Mouse (Mus musculus): ENCODE measurements around the gene Zbtb41. TPM values are rescaled to one million over a fixed set of nuclear protein-coding genes. Genes with fewer than 3 reads are reported as not detected.

Zbtb41 gene
- polyA plus RNA-seq, 1 experiment from 2014 or later, result 2.9 TPM

- WGBS (ENCODE audit: insufficient replicate concordance), result 90% methylated on average over 8 of the region's 8 CpGs
- peaks cover 90% of the 10 kb centered on the region for H3K36me3 ChIP-seq
- ATAC-seq (ENCODE audit: low read depth) (no peak), DNase-seq (no peak)
- H3K4me1 ChIP-seq (replicated peaks), result no peaks in the 10 kb centered on the region
- no peaks in the 10 kb centered on the region for H3K9me3 ChIP-seq (replicated peaks)
- no peak overlapping the region for H3K27ac ChIP-seq
- no peak overlapping the region for H3K9ac ChIP-seq
- no peaks in the 10 kb centered on the region for H3K27me3 ChIP-seq
- no peak overlapping the region for H3K4me2 ChIP-seq
- H3K4me3 ChIP-seq (replicated peaks), result no peak overlapping the region
Measured at GRCm38 (mm10) chr1:139480246-139480645, 58.2 kb downstream of the Zbtb41 start.

GRCm38 (mm10) chr1:139481146-139481545 lies 59.1 kb downstream of the Zbtb41 start:
- 86% methylated on average over 4 of the region's 4 CpGs for WGBS (ENCODE audit: insufficient replicate concordance)
- Histone ChIP-seq H3K36me3 (peaks cover 85% of the 10 kb centered on the region), H3K27ac (no peak overlapping the region), H3K4me1 (replicated peaks) (no peaks in the 10 kb centered on the region), H3K4me2 (no peak overlapping the region), H3K4me3 (replicated peaks) (no peak overlapping the region), H3K27me3 (no peaks in the 10 kb centered on the region), H3K9me3 (replicated peaks) (no peaks in the 10 kb centered on the region), H3K9ac (no peak overlapping the region)
- DNase-seq (no peak), ATAC-seq (ENCODE audit: low read depth) (no peak)

- Histone ChIP-seq H3K36me3 (peaks cover 51% of the 10 kb centered on the region), H3K4me3 (replicated peaks) (no peak overlapping the region), H3K9ac (no peak overlapping the region), H3K4me1 (replicated peaks) (no peaks in the 10 kb centered on the region), H3K4me2 (no peak overlapping the region), H3K27ac (no peak overlapping the region), H3K9me3 (replicated peaks) (no peaks in the 10 kb centered on the region), H3K27me3 (no peaks in the 10 kb centered on the region)
- 85% methylated on average over 3 of the region's 3 CpGs for WGBS (ENCODE audit: insufficient replicate concordance)
- no peak for ATAC-seq (ENCODE audit: low read depth)
- DNase-seq, result no peak
Measured at GRCm38 (mm10) chr1:139494630-139495029, 72.5 kb downstream of the Zbtb41 start.

GRCm38 (mm10) chr1:139495408-139495807 lies 73.3 kb downstream of the Zbtb41 start:
- ATAC-seq (ENCODE audit: low read depth) (no peak), DNase-seq (no peak)
- Histone ChIP-seq H3K4me2 (no peak overlapping the region), H3K4me1 (replicated peaks) (no peaks in the 10 kb centered on the region), H3K36me3 (peaks cover 44% of the 10 kb centered on the region), H3K27me3 (no peaks in the 10 kb centered on the region), H3K4me3 (replicated peaks) (no peak overlapping the region), H3K9me3 (replicated peaks) (no peaks in the 10 kb centered on the region), H3K27ac (no peak overlapping the region), H3K9ac (no peak overlapping the region)
- 90% methylated on average over 2 of the region's 2 CpGs for WGBS (ENCODE audit: insufficient replicate concordance)

- no peak overlapping the region for H3K9ac ChIP-seq
- no peaks in the 10 kb centered on the region for H3K9me3 ChIP-seq (replicated peaks)
- H3K4me3 ChIP-seq (replicated peaks), result no peak overlapping the region
- H3K4me2 ChIP-seq, result no peak overlapping the region
- H3K27me3 ChIP-seq, result no peaks in the 10 kb centered on the region
- H3K4me1 ChIP-seq (replicated peaks), result no peaks in the 10 kb centered on the region
- WGBS (ENCODE audit: insufficient replicate concordance), result 76% methylated on average over 3 of the region's 3 CpGs
- H3K27ac ChIP-seq, result no peak overlapping the region
- no peak for DNase-seq
- no peak for ATAC-seq (ENCODE audit: low read depth)
- H3K36me3 ChIP-seq, result peaks cover 38% of the 10 kb centered on the region
Measured at GRCm38 (mm10) chr1:139496212-139496611, 74.1 kb downstream of the Zbtb41 start.

- no peaks in the 10 kb centered on the region for H3K9me3 ChIP-seq (replicated peaks)
- no peak for ATAC-seq (ENCODE audit: low read depth)
- no peaks in the 10 kb centered on the region for H3K27me3 ChIP-seq
- no peak overlapping the region for H3K27ac ChIP-seq
- H3K4me2 ChIP-seq, result no peak overlapping the region
- H3K4me1 ChIP-seq (replicated peaks), result no peaks in the 10 kb centered on the region
- no peak overlapping the region for H3K9ac ChIP-seq
- DNase-seq, result no peak
- peaks cover 8% of the 10 kb centered on the region for H3K36me3 ChIP-seq
- H3K4me3 ChIP-seq (replicated peaks), result no peak overlapping the region
Measured at GRCm38 (mm10) chr1:139499751-139500150, 77.7 kb downstream of the Zbtb41 start.

GRCm38 (mm10) chr1:139501258-139501752 lies 79.2 kb downstream of the Zbtb41 start, which contains the start of gene F13b:
Gene F13b, plus strand, starts transcription at chr1:139501702.
- H3K4me1 ChIP-seq (replicated peaks), result no peaks in the 10 kb centered on the region
- ATAC-seq (ENCODE audit: low read depth) (no peak; the same call in 1 of the 2 replicates), DNase-seq (no peak)
- H3K9me3 ChIP-seq (replicated peaks), result no peaks in the 10 kb centered on the region
- H3K27me3 ChIP-seq, result no peaks in the 10 kb centered on the region
- H3K4me3 ChIP-seq (replicated peaks), result no peak within 1 kb of the TSS
- no peak within 1 kb of the TSS for H3K4me2 ChIP-seq
- H3K36me3 ChIP-seq, result no peaks in the 10 kb centered on the region
- H3K9ac ChIP-seq, result no peak within 1 kb of the TSS
- WGBS (ENCODE audit: insufficient replicate concordance), result 63% methylated on average over 3 of the region's 3 CpGs
- H3K27ac ChIP-seq, result no peak within 1 kb of the TSS

Other genes with a start within 250 kb of the Zbtb41 start
- not detected in 2 replicates for gene Crb1, start 45.2 kb upstream of the Zbtb41 start, polyA plus RNA-seq (2015; fragmentation: Nextera tagmentation; extraction: Ambion mirVana)
- gene Aspm, start 32.5 kb downstream of the Zbtb41 start, polyA plus RNA-seq (2015; fragmentation: Nextera tagmentation; extraction: Ambion mirVana), result 8.9 and 11.5 TPM in 2 replicates
- gene F13b, start 79.4 kb downstream of the Zbtb41 start, polyA plus RNA-seq (2015; fragmentation: Nextera tagmentation; extraction: Ambion mirVana), result 7.9 and 9.9 TPM in 2 replicates
- 1.1 and 1.3 TPM in 2 replicates for gene Cfhr1, start 138.0 kb downstream of the Zbtb41 start, polyA plus RNA-seq (2015; fragmentation: Nextera tagmentation; extraction: Ambion mirVana)

Data from liver, embryonic 13.5 days (tissue).